In the genomic region with DNA sequence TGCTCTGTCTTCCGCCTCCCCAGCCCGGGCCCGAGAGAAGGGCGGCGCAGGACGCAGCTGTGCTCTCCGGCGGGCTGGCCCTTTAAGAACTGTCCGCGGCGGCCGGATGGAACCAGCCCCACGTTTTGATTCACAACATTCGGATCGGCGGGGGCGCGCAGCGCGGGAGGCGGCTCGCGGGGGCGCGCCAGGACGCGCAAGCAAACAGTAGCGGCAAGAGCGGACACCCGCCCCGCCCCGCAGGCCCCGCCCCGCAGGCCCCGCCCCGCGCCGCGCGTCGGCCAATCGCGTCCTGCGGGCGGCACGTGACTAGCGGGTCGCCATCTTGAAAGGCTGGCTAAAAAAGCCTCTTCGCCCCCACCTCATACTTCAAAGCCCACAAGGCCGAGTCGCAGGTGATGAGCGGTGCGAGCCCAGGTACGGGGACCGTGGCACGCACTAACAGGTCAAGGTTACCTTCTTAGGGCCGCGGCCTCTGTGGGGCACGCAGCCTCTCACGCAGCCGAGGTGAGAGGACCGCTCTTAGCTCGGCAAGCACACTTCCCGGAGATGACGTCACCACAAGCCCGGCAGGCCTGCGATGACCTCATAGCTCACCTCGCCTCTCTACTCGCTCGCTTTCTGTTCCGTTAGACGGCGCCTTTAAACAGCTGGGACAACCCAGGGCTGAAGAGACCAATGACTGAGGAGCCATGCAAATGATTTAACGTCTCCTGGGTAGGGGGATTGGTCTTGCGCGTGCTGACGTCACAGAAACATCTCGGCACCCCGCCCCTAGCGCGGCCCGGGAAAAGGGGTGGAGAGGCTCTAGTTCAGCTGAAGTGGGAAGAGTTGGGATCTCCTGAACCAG, we compare ENCODE assay signal across 8 mouse cellular contexts. TPM values are rescaled to one million over a fixed set of nuclear protein-coding genes. Genes with fewer than 3 reads are reported as not detected.
DNase-seq lines count a peak whose midpoint lies in the region; ATAC-seq and TF ChIP-seq lines count a peak whose summit lies in the region.

No protein-coding gene starts in this region.

- DNase-seq in MEL-GATA-1-ER (ENCODE audit: extremely low read depth, low read depth): peak; percentile 96
- peak; percentile 97 for DNase-seq in cerebellum, adult 8-10 months
- peak; percentile 94 for DNase-seq in forelimb bud, embryonic 11.5 days (ENCODE audit: low read depth, low spot score)
- peak; percentile 97 for DNase-seq in layer of hippocampus, adult 9-11 months
- peak; percentile 98 for DNase-seq in lung, postnatal 0 days (ENCODE audit: low spot score)
- peak; percentile 96 for DNase-seq in ovary, postnatal 14 days (ENCODE audit: low spot score)
- peak; percentile 98 for DNase-seq in thymus, postnatal 14 days

- peak; percentile 75 to 76 for ATAC-seq in hematopoietic stem cell, adult 5-6 weeks (replicated peaks in 1 of 2; ENCODE audit: insufficient read depth in 1 of 2, low FRiP score in 2 of 2, low TSS enrichment in 1 of 2, low read depth in 1 of 2, poor library complexity in 2 of 2, severe bottlenecking in 2 of 2)
- peak; percentile 92 for ATAC-seq in lung, postnatal 0 days

- H3K4me3 ChIP-seq in lung, postnatal 0 days (ENCODE audit: low read depth, low read length): peak overlapping the region; percentile 90

- under 1% methylated on average over 68 of the region's 82 CpGs for WGBS in lung, postnatal 0 days

- peak overlapping the region; percentile 85 for H3K4me2 ChIP-seq in lung, postnatal 0 days (replicated peaks; ENCODE audit: low read depth, low read length)

- no peak for TF ChIP-seq EP300 in lung, postnatal 0 days (IDR thresholded peaks at IDR 0.05)

- peaks cover 14% of the 10 kb centered on the region for H3K36me3 ChIP-seq in lung, postnatal 0 days (ENCODE audit: insufficient read depth, low read length)

- H3K9me3 ChIP-seq in lung, postnatal 0 days (ENCODE audit: low read length): no peaks in the 10 kb centered on the region

- H3K4me1 ChIP-seq in lung, postnatal 0 days (ENCODE audit: insufficient read depth, low read depth, low read length): peaks cover 26% of the 10 kb centered on the region; the same call in 1 of the 2 replicates

- no peaks in the 10 kb centered on the region for H3K27me3 ChIP-seq in lung, postnatal 0 days (replicated peaks; ENCODE audit: insufficient read depth, low read length)

- no peak for TF ChIP-seq CTCF in lung, postnatal 0 days (IDR thresholded peaks at IDR 0.05)

- peak overlapping the region; percentile 98 for H3K27ac ChIP-seq in lung, postnatal 0 days (ENCODE audit: low read length)

- peak overlapping the region; percentile 73 for H3K9ac ChIP-seq in lung, postnatal 0 days (replicated peaks; ENCODE audit: low read depth)

RNA-seq across cellular contexts. Expression of gene Rnf44, which starts 5.9 kb away (rescaled TPM):
- total RNA-seq in hematopoietic stem cell, adult 5-6 weeks (2017): 24.5 and 44.4 TPM in 2 replicates
- polyA plus RNA-seq in lung, postnatal 0 days (2015; fragmentation: Nextera tagmentation; extraction: Ambion mirVana): 52.1 and 60.0 TPM in 2 replicates

RNA-seq across cellular contexts. Expression of gene Cdhr2, which starts 13.5 kb away (rescaled TPM):
- not detected in 2 replicates for total RNA-seq in hematopoietic stem cell, adult 5-6 weeks (2017)
- polyA plus RNA-seq in lung, postnatal 0 days (2015; fragmentation: Nextera tagmentation; extraction: Ambion mirVana): not detected in 2 replicates

Comparison
In these comparisons a context has a peak if more than half of its experiments do, and no peak if none do; other contexts are left out.
1. Peak in every context shown above with its lines: DNase-seq, ATAC-seq, H3K4me3 ChIP-seq and H3K27ac ChIP-seq.